Mouse (Mus musculus) heart, postnatal 0 days (tissue): ENCODE data around the gene Lsm6.

Experiments
- CTCF ChIP-seq: IDR thresholded peaks from 2 replicates; pipeline ENCODE4 v1.5.1; 2016; ENCODE audit warnings: antibody characterized with exemption, control low read depth, low read depth
- EP300 ChIP-seq: IDR thresholded peaks from 2 replicates; pipeline ENCODE4 v1.6.1; 2016; ENCODE audit warnings: antibody characterized with exemption, low read depth

GRCm38 (mm10) chr8:78857421-78857820 lies 36.5 kb upstream of the Lsm6 start:
- no peak for TF ChIP-seq CTCF
- TF ChIP-seq EP300: no peak
